Mouse (Mus musculus): ENCODE measurements around the gene B4galt5. TPM values are rescaled to one million over a fixed set of nuclear protein-coding genes. Genes with fewer than 3 reads are reported as not detected.

Gene B4galt5
- total and polyA plus RNA-seq, 2 experiments from 2014 or later = 6.5 to 24.2 TPM

DNA sequence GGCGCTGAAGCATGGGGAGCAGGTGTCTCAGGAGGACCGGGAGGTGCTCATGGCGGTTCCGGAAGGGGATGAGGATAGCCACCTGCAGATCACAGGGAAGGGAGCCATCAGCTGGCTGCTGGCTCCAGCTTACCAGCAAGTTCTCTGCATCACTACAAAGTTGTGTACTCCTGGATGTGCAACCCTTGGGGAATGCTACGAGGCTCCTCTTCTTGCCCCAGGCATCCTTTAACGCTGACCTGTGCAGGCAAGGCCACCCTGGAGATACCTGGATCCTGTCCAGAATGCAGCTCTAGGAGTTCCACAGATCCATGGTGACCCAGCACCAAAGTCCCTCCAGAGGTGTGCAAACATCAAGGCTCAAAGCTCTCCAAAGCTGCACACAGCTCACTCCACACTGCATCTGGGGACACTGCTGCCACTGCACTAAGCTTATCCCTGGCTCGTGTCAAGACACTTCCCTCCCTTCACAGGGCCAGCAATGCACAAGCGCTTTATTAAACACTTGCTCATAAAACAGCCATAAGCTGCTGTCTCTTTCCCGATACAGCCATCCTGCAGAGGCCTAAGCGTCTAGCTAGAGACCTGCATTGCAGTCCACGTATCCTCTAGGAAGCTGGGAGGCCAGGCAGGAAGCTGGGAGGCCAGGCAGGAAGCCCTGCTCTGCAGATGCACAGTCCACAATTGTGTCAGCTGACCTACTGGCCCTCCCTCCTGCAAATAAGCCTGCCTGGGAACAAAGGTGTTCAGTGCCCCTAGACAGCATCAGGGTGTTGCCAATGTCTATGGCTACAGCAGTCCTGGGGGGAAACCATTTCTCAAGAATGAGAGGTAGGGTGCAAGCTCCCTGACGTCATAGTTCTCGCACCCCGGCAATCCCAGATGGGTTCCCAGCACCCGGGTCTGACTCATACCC lies 42.1 kb downstream of the B4galt5 start:
- Histone ChIP-seq H3K4me2 (ENCODE audit: low read depth, low read length) (no peak overlapping the region), H3K9ac (replicated peaks; ENCODE audit: low read depth, low read length) (no peak overlapping the region), H3K4me3 (ENCODE audit: low read depth, low read length) (no peak overlapping the region), H3K36me3 (replicated peaks; ENCODE audit: control insufficient read depth, insufficient read depth, low read length) (peaks cover 76% of the 10 kb centered on the region), H3K27ac (ENCODE audit: low read depth) (peak overlapping the region; percentile 71), H3K9me3 (replicated peaks; ENCODE audit: control insufficient read depth, low read length) (no peaks in the 10 kb centered on the region), H3K27me3 (ENCODE audit: control insufficient read depth, insufficient read depth, low read length) (no peaks in the 10 kb centered on the region), H3K4me1 (ENCODE audit: control insufficient read depth, insufficient read depth) (no peaks in the 10 kb centered on the region)
- TF ChIP-seq CTCF (IDR thresholded peaks at IDR 0.05; ENCODE audit: low read depth) (no peak), EP300 (IDR thresholded peaks at IDR 0.05; ENCODE audit: low read depth) (no peak)
- WGBS = 74% methylated on average over 15 of the region's 15 CpGs
- DNase-seq (ENCODE audit: low spot score) (peak; percentile 39), ATAC-seq (ENCODE audit: insufficient read depth, low read depth) (peak; percentile 83)

DNA sequence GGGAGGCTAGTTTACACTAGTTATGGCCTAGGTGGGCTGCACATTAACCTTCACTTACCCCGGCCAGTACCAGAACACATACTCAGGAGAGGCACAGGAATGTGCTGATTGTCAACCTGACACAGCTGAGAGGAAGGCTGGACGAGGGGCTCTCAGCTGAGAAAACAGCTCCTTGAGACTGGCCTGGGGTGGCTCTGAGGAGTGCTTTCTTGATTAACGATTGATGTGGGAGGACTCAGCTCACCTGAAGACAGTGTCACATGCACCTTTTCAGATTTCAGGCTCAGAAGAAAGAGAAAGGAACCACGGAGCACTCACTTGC lies 42.7 kb downstream of the B4galt5 start:
- H3K36me3 ChIP-seq (replicated peaks; ENCODE audit: control insufficient read depth, insufficient read depth, low read length) = peaks cover 76% of the 10 kb centered on the region
- TF ChIP-seq EP300 (IDR thresholded peaks at IDR 0.05; ENCODE audit: low read depth) (no peak), CTCF (IDR thresholded peaks at IDR 0.05; ENCODE audit: low read depth) (no peak)
- no peaks in the 10 kb centered on the region for H3K9me3 ChIP-seq (replicated peaks; ENCODE audit: control insufficient read depth, low read length)
- DNase-seq (ENCODE audit: low spot score) (no peak), ATAC-seq (ENCODE audit: insufficient read depth, low read depth) (no peak)
- H3K27me3 ChIP-seq (ENCODE audit: control insufficient read depth, insufficient read depth, low read length) = no peaks in the 10 kb centered on the region
- no peaks in the 10 kb centered on the region for H3K4me1 ChIP-seq (ENCODE audit: control insufficient read depth, insufficient read depth)
- no peak overlapping the region for H3K4me3 ChIP-seq (ENCODE audit: low read depth, low read length)
- H3K27ac ChIP-seq (ENCODE audit: low read depth) = no peak overlapping the region
- 71% methylated on average over 4 of the region's 4 CpGs for WGBS
- H3K4me2 ChIP-seq (ENCODE audit: low read depth, low read length) = no peak overlapping the region
- H3K9ac ChIP-seq (replicated peaks; ENCODE audit: low read depth, low read length) = no peak overlapping the region

DNA sequence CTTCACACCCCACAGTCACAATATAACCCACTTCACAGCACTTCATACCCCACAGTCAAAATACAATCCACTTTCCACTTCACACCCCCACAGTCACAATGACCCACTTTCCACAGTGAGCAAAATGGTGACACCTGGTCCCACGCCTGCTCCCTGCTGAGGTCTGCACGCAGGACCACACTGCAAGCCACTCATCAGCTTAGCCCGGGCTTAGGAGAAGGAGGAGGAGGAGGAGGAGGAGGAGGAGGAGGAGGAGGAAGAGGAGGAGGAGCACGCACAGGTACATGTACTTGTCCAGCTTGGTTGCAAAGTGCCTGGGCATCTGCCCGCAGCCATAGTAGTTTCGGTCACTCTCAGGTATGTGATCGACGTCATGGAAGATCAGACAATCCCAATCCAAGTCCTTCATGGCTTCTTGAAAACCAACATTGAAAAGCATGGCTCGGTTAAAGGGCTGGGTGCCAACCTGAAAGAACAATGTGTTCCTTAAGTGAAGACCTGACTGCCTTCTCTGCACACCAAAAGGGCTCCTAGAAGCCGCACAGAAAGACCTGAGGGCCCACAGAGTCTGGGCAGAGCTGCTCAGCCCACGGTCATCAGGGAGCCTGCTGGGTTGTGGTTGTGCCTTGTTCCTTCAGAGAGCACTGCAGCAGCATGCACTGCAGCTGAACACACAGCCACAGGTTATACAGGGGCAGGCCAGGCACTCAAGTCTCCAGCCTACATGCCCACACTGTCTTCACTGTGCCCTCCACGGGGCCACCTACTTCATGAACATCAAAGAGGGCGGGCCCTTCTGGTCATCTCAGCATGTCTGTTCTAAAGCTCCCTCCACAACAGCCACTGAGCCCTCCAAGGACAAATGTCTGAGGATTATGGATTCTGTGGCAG lies 43.4 kb downstream of the B4galt5 start:
- H3K4me2 ChIP-seq (ENCODE audit: low read depth, low read length) = no peak overlapping the region
- no peak overlapping the region for H3K4me3 ChIP-seq (ENCODE audit: low read depth, low read length)
- no peak overlapping the region for H3K9ac ChIP-seq (replicated peaks; ENCODE audit: low read depth, low read length)
- WGBS = 88% methylated on average over 12 of the region's 13 CpGs
- DNase-seq (ENCODE audit: low spot score) (no peak), ATAC-seq (ENCODE audit: insufficient read depth, low read depth) (no peak)
- peaks cover 75% of the 10 kb centered on the region for H3K36me3 ChIP-seq (replicated peaks; ENCODE audit: control insufficient read depth, insufficient read depth, low read length)
- H3K27me3 ChIP-seq (ENCODE audit: control insufficient read depth, insufficient read depth, low read length) = no peaks in the 10 kb centered on the region
- TF ChIP-seq EP300 (IDR thresholded peaks at IDR 0.05; ENCODE audit: low read depth) (no peak), CTCF (IDR thresholded peaks at IDR 0.05; ENCODE audit: low read depth) (no peak)
- H3K9me3 ChIP-seq (replicated peaks; ENCODE audit: control insufficient read depth, low read length) = no peaks in the 10 kb centered on the region
- H3K27ac ChIP-seq (ENCODE audit: low read depth) = no peak overlapping the region
- no peaks in the 10 kb centered on the region for H3K4me1 ChIP-seq (ENCODE audit: control insufficient read depth, insufficient read depth)

DNA sequence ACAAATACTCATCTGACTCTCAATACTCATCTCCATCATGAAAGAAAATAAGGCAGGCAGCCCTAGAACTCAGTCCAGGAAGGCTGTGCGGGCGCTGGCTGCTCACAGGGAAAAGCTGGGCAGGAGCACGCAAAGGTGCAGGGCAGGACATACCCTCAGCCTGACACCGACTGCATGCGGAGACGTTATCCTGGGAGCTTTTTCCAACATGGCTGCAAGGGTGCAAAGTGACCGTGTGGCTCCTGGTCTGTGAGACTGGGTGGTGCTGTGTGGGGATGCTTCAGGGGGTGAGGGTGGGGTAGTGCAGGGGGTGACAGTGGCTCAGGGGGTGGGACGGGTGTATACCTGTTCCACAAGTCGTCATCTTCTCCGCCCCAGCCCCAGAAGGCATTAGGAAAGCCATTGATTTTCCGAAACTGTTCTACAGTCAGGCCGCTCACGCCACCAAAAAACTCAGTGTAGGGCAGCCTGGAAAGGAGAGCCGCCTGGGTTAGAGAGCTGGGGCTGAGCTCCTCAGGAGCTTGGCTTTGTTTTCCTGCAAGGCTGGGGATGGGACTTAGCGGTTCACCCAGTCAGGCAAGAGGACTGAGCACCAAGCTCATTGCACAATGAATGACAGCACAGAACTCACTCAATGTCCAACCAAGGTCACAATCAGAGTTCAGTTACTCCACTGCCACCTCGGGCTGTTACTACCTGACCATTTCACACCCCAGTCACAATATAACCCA lies 44.2 kb downstream of the B4galt5 start:
- no peak overlapping the region for H3K27ac ChIP-seq (ENCODE audit: low read depth)
- peaks cover 69% of the 10 kb centered on the region for H3K36me3 ChIP-seq (replicated peaks; ENCODE audit: control insufficient read depth, insufficient read depth, low read length)
- H3K4me1 ChIP-seq (ENCODE audit: control insufficient read depth, insufficient read depth) = no peaks in the 10 kb centered on the region
- no peaks in the 10 kb centered on the region for H3K27me3 ChIP-seq (ENCODE audit: control insufficient read depth, insufficient read depth, low read length)
- no peak overlapping the region for H3K4me2 ChIP-seq (ENCODE audit: low read depth, low read length)
- 87% methylated on average over 16 of the region's 16 CpGs for WGBS
- ATAC-seq (ENCODE audit: insufficient read depth, low read depth) (no peak), DNase-seq (ENCODE audit: low spot score) (no peak)
- TF ChIP-seq CTCF (IDR thresholded peaks at IDR 0.05; ENCODE audit: low read depth) = no peak
- no peak for TF ChIP-seq EP300 (IDR thresholded peaks at IDR 0.05; ENCODE audit: low read depth)
- no peaks in the 10 kb centered on the region for H3K9me3 ChIP-seq (replicated peaks; ENCODE audit: control insufficient read depth, low read length)
- H3K4me3 ChIP-seq (ENCODE audit: low read depth, low read length) = no peak overlapping the region
- H3K9ac ChIP-seq (replicated peaks; ENCODE audit: low read depth, low read length) = no peak overlapping the region

DNA sequence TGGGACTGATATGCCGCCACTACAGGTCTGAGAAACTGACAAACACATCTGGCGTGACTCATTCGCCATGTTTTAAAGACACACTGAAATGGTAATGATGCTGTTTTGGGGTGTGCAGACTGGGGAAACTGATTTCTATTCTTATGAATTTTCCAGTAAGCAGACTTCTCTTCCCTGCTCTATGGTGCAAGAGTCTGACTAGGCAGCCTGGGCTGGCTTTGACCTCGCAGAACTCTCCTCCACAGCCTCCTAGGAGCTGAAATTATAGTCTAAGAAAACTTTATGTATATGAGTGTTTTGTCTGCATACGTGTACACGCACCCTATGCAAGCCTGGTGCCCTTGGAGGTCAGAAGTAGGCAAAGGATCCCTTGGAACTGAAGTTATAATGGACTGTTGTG lies 45.2 kb downstream of the B4galt5 start:
- H3K4me2 ChIP-seq (ENCODE audit: low read depth, low read length) = no peak overlapping the region
- H3K27me3 ChIP-seq (ENCODE audit: control insufficient read depth, insufficient read depth, low read length) = no peaks in the 10 kb centered on the region
- ATAC-seq (ENCODE audit: insufficient read depth, low read depth) (no peak), DNase-seq (ENCODE audit: low spot score) (no peak)
- no peaks in the 10 kb centered on the region for H3K9me3 ChIP-seq (replicated peaks; ENCODE audit: control insufficient read depth, low read length)
- no peak overlapping the region for H3K27ac ChIP-seq (ENCODE audit: low read depth)
- H3K4me1 ChIP-seq (ENCODE audit: control insufficient read depth, insufficient read depth) = 0 out of 2 replicates have a peak, but pooled peaks cover 3% of the 10 kb centered on the region
- no peak overlapping the region for H3K9ac ChIP-seq (replicated peaks; ENCODE audit: low read depth, low read length)
- no peak overlapping the region for H3K4me3 ChIP-seq (ENCODE audit: low read depth, low read length)
- H3K36me3 ChIP-seq (replicated peaks; ENCODE audit: control insufficient read depth, insufficient read depth, low read length) = peaks cover 61% of the 10 kb centered on the region
- 96% methylated on average over 6 of the region's 6 CpGs for WGBS
- no peak for TF ChIP-seq EP300 (IDR thresholded peaks at IDR 0.05; ENCODE audit: low read depth)
- TF ChIP-seq CTCF (IDR thresholded peaks at IDR 0.05; ENCODE audit: low read depth) = no peak

Measured in heart, postnatal 0 days (tissue).